Mouse (Mus musculus): ENCODE measurements around the gene Ifna9. TPM values are rescaled to one million over a fixed set of nuclear protein-coding genes. Genes with fewer than 3 reads are reported as not detected.

Ifna9 gene
- polyA plus RNA-seq, 1 experiment from 2014 or later: not detected

Other genes with a start within 250 kb of the Ifna9 start
- gene Hacd4, start 153.5 kb downstream of the Ifna9 start, polyA plus RNA-seq (2015; fragmentation: Nextera tagmentation; extraction: Ambion mirVana): 6.8 TPM in 2 replicates
- not detected in 2 replicates for gene Ifnb1, start 69.6 kb downstream of the Ifna9 start, polyA plus RNA-seq (2015; fragmentation: Nextera tagmentation; extraction: Ambion mirVana)
- gene Ifna15, start 34.1 kb downstream of the Ifna9 start, polyA plus RNA-seq (2015; fragmentation: Nextera tagmentation; extraction: Ambion mirVana): not detected in 2 replicates
- not detected in 2 replicates for gene Ifna14, start 20.6 kb downstream of the Ifna9 start, polyA plus RNA-seq (2015; fragmentation: Nextera tagmentation; extraction: Ambion mirVana)
- not detected in 2 replicates for gene Ifna12, start 11.0 kb upstream of the Ifna9 start, polyA plus RNA-seq (2015; fragmentation: Nextera tagmentation; extraction: Ambion mirVana)
- not detected in 2 replicates for gene C87499, start 42.0 kb upstream of the Ifna9 start, polyA plus RNA-seq (2015; fragmentation: Nextera tagmentation; extraction: Ambion mirVana)
- gene Ifna13, start 52.1 kb upstream of the Ifna9 start, polyA plus RNA-seq (2015; fragmentation: Nextera tagmentation; extraction: Ambion mirVana): not detected in 2 replicates
- not detected in 2 replicates for gene Ifna16, start 84.5 kb upstream of the Ifna9 start, polyA plus RNA-seq (2015; fragmentation: Nextera tagmentation; extraction: Ambion mirVana)
- not detected in 2 replicates for gene Ifna2, start 91.5 kb upstream of the Ifna9 start, polyA plus RNA-seq (2015; fragmentation: Nextera tagmentation; extraction: Ambion mirVana)
- not detected in 2 replicates for gene Ifnab, start 99.0 kb upstream of the Ifna9 start, polyA plus RNA-seq (2015; fragmentation: Nextera tagmentation; extraction: Ambion mirVana)
- gene Gm26566, start 129.4 kb upstream of the Ifna9 start, polyA plus RNA-seq (2015; fragmentation: Nextera tagmentation; extraction: Ambion mirVana): 1.0 and 1.1 TPM in 2 replicates
- 123 and 130 TPM in 2 replicates for gene Klhl9, start 130.1 kb upstream of the Ifna9 start, polyA plus RNA-seq (2015; fragmentation: Nextera tagmentation; extraction: Ambion mirVana)
- gene Gm13271, start 162.5 kb upstream of the Ifna9 start, polyA plus RNA-seq (2015; fragmentation: Nextera tagmentation; extraction: Ambion mirVana): not detected in 2 replicates
- gene Gm13283, start 167.7 kb upstream of the Ifna9 start, polyA plus RNA-seq (2015; fragmentation: Nextera tagmentation; extraction: Ambion mirVana): 0.34 and 0.45 TPM in 2 replicates
- 0.46 and 0.59 TPM in 2 replicates for gene Gm13290, start 181.4 kb upstream of the Ifna9 start, polyA plus RNA-seq (2015; fragmentation: Nextera tagmentation; extraction: Ambion mirVana)
- gene Gm13289, start 184.5 kb upstream of the Ifna9 start, polyA plus RNA-seq (2015; fragmentation: Nextera tagmentation; extraction: Ambion mirVana): not detected in 2 replicates
- not detected in 2 replicates for gene Gm13272, start 187.5 kb upstream of the Ifna9 start, polyA plus RNA-seq (2015; fragmentation: Nextera tagmentation; extraction: Ambion mirVana)
- 0.27 and 0.41 TPM in 2 replicates for gene Ifnz, start 189.7 kb upstream of the Ifna9 start, polyA plus RNA-seq (2015; fragmentation: Nextera tagmentation; extraction: Ambion mirVana)
- not detected in 2 replicates for gene Gm13276, start 193.3 kb upstream of the Ifna9 start, polyA plus RNA-seq (2015; fragmentation: Nextera tagmentation; extraction: Ambion mirVana)
- gene Gm13277, start 196.2 kb upstream of the Ifna9 start, polyA plus RNA-seq (2015; fragmentation: Nextera tagmentation; extraction: Ambion mirVana): not detected in 2 replicates
- not detected in 2 replicates for gene Gm13278, start 199.2 kb upstream of the Ifna9 start, polyA plus RNA-seq (2015; fragmentation: Nextera tagmentation; extraction: Ambion mirVana)
- gene Gm13275, start 202.1 kb upstream of the Ifna9 start, polyA plus RNA-seq (2015; fragmentation: Nextera tagmentation; extraction: Ambion mirVana): not detected in 2 replicates
- gene Gm13279, start 205.0 kb upstream of the Ifna9 start, polyA plus RNA-seq (2015; fragmentation: Nextera tagmentation; extraction: Ambion mirVana): not detected in 2 replicates
- gene Gm13285, start 207.3 kb upstream of the Ifna9 start, polyA plus RNA-seq (2015; fragmentation: Nextera tagmentation; extraction: Ambion mirVana): 0.76 and 1.0 TPM in 2 replicates
- gene Gm13287, start 210.9 kb upstream of the Ifna9 start, polyA plus RNA-seq (2015; fragmentation: Nextera tagmentation; extraction: Ambion mirVana): not detected in 2 replicates
- not detected in 2 replicates for gene Gm13288, start 213.1 kb upstream of the Ifna9 start, polyA plus RNA-seq (2015; fragmentation: Nextera tagmentation; extraction: Ambion mirVana)
- gene Ifna7, start 223.8 kb upstream of the Ifna9 start, polyA plus RNA-seq (2015; fragmentation: Nextera tagmentation; extraction: Ambion mirVana): not detected in 2 replicates
- gene Ifna11, start 227.6 kb upstream of the Ifna9 start, polyA plus RNA-seq (2015; fragmentation: Nextera tagmentation; extraction: Ambion mirVana): not detected in 2 replicates
- not detected in 2 replicates for gene Ifna6, start 235.0 kb upstream of the Ifna9 start, polyA plus RNA-seq (2015; fragmentation: Nextera tagmentation; extraction: Ambion mirVana)
- gene Ifna5, start 243.1 kb upstream of the Ifna9 start, polyA plus RNA-seq (2015; fragmentation: Nextera tagmentation; extraction: Ambion mirVana): not detected in 2 replicates
- gene Ifna4, start 249.5 kb upstream of the Ifna9 start, polyA plus RNA-seq (2015; fragmentation: Nextera tagmentation; extraction: Ambion mirVana): not detected in 2 replicates

Measured in limb, embryonic 13.5 days (tissue).